Mouse (Mus musculus) retina, embryonic 14.5 days (tissue): ENCODE measurements at regions not wholly inside any gene's neighbourhood (a gene's known extent, or its start where the extent isn't known, plus 50 kb on each side); places are given as distances from the start of the nearest gene placed in this dataset.

Experiments
- DNase-seq: peaks from one replicate; pipeline ENCODE4 v3.0.0-alpha.2; 2015; ENCODE audit warnings: low spot score

DNA sequence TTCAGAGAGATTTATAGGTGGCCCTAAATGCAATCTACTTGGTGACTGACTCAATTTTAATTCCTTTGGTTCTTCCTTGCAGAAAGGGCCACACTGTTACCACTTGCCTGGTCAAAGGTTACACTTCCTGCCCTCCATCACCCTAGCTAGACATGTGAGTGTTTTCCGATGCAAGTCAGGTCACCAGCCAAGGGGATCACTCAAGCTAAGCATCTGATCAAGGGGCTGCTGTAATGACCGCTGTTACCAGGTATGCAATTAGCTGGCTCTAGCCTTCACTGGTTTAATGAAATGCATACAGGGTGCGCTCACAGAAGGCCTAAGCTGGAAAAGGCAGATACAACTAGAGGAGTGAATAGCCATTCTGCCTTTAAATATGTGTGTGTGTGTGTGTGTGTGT is 105.1 kb downstream of the Mtx2 start:
- DNase-seq: no peak

DNA sequence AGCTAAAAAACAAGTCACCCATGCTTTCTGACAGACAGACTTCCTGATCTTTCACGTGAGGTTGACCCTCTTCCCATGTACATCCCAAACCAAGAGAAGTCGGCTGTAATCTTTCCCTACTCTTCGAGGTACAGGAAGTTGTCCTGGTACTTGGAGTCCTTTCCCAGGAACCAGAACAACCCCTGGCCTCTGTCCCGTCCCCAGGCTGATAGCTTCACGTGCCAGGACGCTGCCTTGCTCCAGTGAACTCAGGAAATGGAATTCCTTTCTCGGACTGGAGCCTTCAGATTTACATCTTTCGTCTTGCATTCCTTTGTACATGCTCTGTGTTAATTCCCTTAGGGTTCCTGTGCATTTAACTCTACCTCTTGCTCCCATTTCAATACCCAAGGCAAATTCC is 107.6 kb downstream of the Mtx2 start:
- no peak for DNase-seq

- DNase-seq: no peak
These were observed 108.2 kb downstream of the Mtx2 start for GRCm38 (mm10) chr2:74933771-74934170.

DNA sequence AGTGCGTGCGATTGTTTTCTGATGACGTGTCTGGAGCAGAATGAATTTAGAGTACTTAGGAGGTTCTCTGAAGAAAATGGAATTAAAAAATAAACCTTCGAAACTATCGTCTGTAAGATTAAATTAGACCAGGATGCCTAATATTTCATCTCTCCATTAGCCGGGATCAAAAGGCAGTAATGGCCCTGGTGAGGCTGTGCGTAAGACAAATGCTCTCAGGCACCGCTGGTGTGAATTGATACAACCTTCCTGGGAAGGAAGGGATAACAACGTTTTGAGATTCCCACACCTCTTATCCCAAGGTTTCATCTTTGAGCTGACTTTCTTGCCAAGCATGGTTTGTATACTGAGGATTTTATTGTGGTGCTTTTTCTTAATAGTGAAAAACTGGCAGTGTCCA is 113.1 kb downstream of the Mtx2 start:
- no peak for DNase-seq

- no peak for DNase-seq
These were observed 116.4 kb downstream of the Mtx2 start for GRCm38 (mm10) chr2:74941966-74942365.

DNA sequence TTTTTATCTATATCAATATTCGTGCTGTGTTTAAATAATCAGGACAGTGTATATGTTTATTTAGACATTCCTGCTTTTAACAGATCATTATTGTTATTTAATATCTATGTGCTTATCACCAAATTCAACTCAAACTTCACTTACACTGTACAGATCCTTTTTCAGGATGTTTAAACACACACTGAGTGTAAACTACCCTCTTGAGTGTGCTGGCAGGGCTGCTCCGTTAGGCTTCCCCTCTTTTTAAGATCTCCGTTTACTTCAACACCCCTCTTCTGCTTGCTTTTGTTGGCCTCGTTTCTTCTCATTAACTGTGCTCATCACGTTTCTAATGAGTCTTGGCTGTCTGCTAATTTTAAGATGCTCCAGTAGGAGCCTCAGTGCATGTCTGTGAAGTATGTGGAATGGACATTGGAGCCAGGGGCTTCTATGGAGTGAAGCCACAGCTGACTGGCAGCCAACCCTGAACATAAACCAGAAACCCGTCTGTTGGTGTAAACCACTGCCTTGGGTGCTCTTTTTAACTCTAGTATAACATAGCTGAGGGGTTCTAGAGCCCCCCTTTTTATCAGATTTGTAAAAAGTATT is 117.1 kb downstream of the Mtx2 start:
- DNase-seq: no peak

DNA sequence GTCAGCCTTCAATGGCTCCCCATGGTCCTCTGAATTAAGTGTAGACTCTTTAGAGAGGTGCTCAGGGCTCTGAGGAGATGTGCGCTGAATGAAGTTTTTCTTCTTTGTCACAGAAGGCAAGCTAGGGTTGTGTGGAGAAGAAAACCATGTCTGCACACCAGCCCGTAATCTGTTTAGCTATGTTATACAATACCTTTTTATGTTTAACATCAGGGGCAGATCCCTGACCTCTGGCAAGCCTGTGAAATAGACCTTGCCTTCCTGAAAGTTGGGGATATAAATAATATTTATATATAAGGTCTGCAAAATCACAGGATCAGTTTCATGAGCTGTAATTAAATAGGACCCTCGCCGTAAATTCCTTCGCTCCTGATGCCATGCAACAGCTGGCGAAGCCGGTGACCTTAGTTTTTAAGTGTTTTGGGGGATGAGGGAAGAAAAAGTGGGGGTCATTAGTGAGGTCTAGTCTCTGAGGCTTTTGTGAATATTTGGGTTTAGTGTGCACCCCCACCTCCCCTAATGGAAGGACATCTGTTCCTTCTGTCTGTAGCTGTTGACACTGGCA is 119.7 kb downstream of the Mtx2 start:
- no peak for DNase-seq

GRCm38 (mm10) chr2:74951401-74952260 is 126.0 kb downstream of the Mtx2 start:
- DNase-seq: no peak

DNA sequence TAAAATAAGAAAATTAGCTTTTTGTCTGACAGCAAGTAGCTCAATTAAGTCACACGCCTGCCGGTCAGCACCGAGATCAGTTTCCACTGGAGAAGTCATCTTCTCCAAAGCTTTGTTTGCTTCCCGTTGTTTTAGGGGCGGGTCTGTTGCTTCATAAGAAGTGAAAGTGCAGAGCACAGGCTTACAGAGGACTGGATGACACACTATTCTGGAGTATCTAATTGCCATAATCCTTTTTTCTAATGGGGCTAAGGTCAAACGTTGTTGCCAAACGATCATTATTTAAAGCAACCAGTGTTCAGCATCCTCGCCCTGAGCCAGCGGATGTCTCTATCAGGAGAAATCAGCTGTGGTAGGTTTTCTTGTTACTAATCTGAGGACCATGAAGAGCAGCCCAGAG is 128.5 kb downstream of the Mtx2 start:
- DNase-seq: no peak

GRCm38 (mm10) chr2:74955281-74956128 is 129.9 kb downstream of the Mtx2 start:
- DNase-seq: no peak

DNA sequence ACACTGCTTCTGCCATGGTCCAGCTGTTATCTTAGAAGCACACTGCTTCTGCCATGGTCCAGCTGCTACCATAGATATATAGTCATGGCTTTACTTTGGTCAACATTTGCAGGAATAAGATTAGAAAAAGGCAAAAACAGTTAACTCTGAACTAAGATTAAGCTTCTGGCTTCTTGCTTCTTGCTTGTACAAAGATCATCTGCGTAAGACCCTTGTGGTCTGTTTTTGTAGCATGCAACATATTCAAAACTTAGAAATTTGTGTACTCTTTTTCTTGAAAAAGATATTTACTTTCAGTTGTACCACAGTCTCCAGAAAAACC is 130.5 kb downstream of the Mtx2 start:
- DNase-seq: no peak

- no peak for DNase-seq
These were observed 131.0 kb downstream of the Mtx2 start for GRCm38 (mm10) chr2:74956556-74956955.

GRCm38 (mm10) chr2:74959936-74960335 is 134.3 kb downstream of the Mtx2 start:
- peak; percentile 35 for DNase-seq

GRCm38 (mm10) chr2:74962416-74962815 is 136.8 kb downstream of the Mtx2 start:
- no peak for DNase-seq

GRCm38 (mm10) chr2:74964360-74964759 is 138.8 kb downstream of the Mtx2 start:
- peak; percentile 95 for DNase-seq

GRCm38 (mm10) chr2:74964980-74965379 is 139.4 kb downstream of the Mtx2 start:
- peak; percentile 14 for DNase-seq

DNA sequence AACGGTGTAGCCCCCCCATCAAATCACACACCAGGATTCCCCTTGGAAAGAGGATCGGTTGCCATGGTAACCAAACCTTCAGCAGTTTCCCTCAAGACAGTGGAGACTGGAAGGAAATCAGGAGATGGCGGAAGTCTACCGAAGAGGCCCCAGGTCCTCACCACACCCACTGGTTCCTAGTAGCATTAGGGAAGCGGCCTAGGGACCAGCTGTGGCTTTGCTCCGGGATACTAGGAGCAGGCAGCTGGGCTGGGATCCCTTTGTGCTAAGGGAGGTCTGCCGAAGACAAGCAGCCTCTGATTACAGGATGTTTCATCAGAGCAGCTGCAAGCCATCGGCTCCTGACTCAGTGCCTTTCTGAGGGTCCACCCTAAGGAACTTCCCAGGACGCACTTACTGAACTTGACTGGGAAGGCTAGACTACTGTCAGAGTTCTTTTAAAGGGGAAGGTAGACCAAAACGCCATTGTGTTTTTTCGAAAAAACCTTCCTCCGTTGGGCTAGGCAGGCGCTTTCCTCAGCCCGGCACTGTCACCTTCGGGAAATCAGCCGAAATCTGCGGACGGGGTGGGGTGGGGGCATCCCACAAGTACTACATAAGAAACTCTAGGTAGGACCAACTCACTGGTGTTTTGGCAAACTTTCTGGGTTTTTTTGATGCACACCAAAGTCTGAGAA is 139.9 kb downstream of the Mtx2 start:
- peak; percentile 47 for DNase-seq

GRCm38 (mm10) chr2:74970611-74971265 is 145.1 kb downstream of the Mtx2 start:
- no peak for DNase-seq

DNA sequence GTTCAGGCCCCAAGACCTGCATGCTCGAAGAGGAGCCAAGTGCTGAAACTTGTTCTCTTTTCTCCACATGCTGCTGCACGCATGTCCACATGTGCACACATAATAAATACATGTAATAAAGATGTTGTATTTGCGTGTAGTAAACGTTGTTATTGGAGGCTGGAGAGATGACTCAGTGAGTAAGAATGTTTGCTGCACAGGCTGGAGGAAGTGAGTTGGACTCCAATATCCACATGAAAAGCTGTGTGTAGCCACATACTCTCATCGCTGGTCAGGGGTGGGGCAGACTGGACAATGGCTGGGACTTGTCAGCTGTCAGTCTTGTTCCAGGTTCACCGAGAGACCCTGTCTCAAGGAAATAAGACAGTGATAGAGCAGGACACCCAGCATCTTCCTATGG is 147.8 kb downstream of the Mtx2 start:
- DNase-seq: no peak

DNA sequence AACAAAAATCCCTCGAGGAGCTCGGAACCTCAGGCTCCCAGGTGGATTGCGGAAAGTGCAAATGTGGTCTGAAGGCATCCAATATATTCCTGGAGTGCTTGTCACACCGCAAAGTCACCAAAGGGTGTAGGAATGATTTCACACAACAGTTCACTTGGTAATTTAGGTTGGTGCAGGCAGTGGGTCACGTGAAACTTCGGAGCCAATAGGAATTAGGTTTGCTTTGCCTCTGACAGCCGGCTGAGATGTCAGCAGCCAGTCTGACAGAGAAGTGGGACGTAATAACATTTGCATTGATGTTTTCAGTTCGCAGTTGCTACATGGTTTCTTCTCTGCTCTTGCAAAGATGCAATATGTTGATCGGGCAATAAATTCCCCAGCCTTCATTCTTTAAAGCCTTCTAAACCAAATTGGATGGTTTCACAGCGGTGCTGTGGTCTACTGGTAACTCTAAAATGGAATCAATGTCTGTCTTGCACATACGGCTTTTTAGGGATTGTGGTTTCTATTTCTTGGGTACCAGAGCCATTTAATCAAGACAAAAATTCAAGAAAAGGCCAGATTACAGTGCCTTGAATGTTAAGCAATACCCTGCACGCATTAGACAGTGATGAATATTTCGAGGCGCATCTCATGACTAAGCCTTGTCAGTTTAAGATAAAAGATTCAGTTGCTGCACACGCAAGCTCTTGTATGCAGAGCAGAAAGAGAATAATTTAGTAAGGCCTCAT is 149.2 kb downstream of the Mtx2 start:
- DNase-seq: peak; percentile 26

DNA sequence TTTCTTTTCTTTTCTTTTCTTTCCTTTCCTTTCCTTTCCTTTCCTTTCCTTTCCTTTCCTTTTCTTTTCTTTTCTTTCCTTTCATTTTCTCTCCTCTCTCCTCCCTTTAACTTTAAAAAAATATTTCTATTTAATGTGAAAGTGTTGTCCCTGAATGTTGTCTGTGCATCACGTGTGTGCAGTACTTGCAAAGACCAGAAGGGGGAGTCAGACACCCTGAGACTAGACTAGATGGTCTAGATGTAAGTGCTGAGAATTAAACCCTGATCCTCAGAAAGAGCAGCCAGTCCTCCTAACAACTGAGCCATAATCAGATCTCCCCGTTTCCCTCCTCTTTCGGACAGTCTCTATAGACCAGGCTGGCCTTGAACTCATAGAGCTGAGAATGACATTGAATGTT is 151.7 kb downstream of the Mtx2 start:
- DNase-seq: no peak
